Mouse (Mus musculus) ES-Bruce4 (cell line): ENCODE measurements around the gene Stt3a. TPM values are rescaled to one million over a fixed set of nuclear protein-coding genes. Genes with fewer than 3 reads are reported as not detected.

ENCODE experiments used
- H3K27ac ChIP-seq: 2 replicates; pipeline ENCODE4 v1.5.1; 2012; ENCODE audit warnings: low read length, inconsistent platforms; ENCODE audit not compliant: insufficient read depth
- H3K27me3 ChIP-seq: 2 replicates; pipeline ENCODE4 v1.6.1; 2012; ENCODE audit warnings: mild to moderate bottlenecking, low read length, inconsistent platforms; ENCODE audit not compliant: control insufficient read depth, poor library complexity, insufficient read depth, severe bottlenecking
- H3K36me3 ChIP-seq: 2 replicates; pipeline ENCODE4 v1.6.1; 2012; ENCODE audit warnings: inconsistent platforms, mild to moderate bottlenecking, low read length, moderate library complexity; ENCODE audit not compliant: control insufficient read depth, poor library complexity, insufficient read depth, severe bottlenecking
- H3K4me1 ChIP-seq: one replicate; pipeline ENCODE4 v1.8.1; 2011; ENCODE audit warnings: low read length; ENCODE audit not compliant: control insufficient read depth, insufficient read depth
- H3K4me3 ChIP-seq: 2 replicates; pipeline ENCODE4 v1.5.1; 2011; ENCODE audit warnings: low read depth, mild to moderate bottlenecking, low read length
- H3K9ac ChIP-seq: 2 replicates; pipeline ENCODE4 v1.6.1; 2012; ENCODE audit warnings: low read depth, mild to moderate bottlenecking, inconsistent platforms; ENCODE audit not compliant: poor library complexity, severe bottlenecking
- H3K9me3 ChIP-seq: replicated peaks from 2 replicates; pipeline ENCODE4 v1.6.1; 2012; ENCODE audit warnings: mild to moderate bottlenecking, low read length, inconsistent platforms; ENCODE audit not compliant: control insufficient read depth, poor library complexity, insufficient read depth, severe bottlenecking
- CTCF ChIP-seq: IDR thresholded peaks from one replicate; pipeline ENCODE4 v1.8.1; 2011; ENCODE audit warnings: low read depth, low read length
- EP300 ChIP-seq: IDR thresholded peaks from 2 replicates; pipeline ENCODE4 v1.6.1; 2011; ENCODE audit warnings: low read depth, low read length; ENCODE audit not compliant: insufficient read depth
- POLR2A ChIP-seq: IDR thresholded peaks from one replicate; pipeline ENCODE4 v1.8.1; 2011; ENCODE audit warnings: low read length; ENCODE audit not compliant: insufficient read depth
- polyA plus RNA-seq: library from polyadenylated mRNA; stranded (reverse); fragments of >200 nt; gene quantifications from 2 replicates; pipeline ENCODE4 v1.2.4, GENCODE M21; 2011; ENCODE audit warnings: low read depth; ENCODE audit not compliant: missing spikeins, insufficient read depth, insufficient read length

Gene Stt3a
- polyA plus RNA-seq, result 365 and 379 TPM in 2 replicates

DNA sequence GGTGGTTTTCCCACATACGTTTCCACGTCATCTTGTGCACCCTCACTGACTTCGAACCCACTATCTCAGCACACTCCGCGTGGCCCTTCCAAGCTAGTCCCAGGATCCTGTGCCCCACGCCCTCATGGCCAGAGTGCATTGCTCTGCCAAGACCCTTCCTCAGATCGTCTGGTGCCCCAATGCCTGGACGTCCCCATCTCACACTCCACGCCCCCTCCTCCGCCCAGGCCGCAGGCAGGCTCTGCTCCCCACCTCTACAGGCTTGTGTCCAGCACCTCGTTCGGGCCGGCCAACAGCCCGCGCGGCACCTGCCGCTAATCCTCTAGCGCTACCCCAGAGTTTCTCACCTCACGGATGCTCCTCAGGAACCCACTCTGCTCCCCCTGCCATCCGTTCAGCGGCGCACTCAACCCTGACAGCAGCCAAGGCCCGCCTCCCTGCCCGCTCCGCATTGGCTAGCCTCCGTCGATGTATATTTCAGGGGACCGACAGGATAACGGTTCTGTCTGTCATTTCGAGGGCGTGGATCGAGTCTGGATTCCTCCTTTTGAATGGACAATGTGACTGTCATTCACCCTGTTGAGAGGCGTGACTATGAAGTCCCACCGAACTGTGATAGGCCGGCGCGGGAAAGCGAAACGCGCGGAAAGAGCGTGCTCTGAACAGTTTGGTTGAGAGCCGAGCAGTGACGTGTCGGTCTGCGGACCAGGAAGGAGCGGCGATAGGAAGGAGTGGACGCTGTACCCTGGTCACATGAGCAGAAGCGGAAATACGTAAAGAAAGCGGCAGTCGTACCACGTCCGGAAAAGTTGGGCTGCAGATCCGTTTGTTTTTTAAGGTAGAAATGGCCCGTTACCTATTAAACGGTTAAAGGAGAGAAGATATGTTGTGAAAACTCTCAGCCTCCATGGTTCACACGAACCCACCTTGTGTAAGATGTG is at the start of gene Stt3a:
Gene Stt3a, minus strand, starts transcription at position 477 of the 941 bp plus-strand sequence.
- H3K4me3 ChIP-seq, result peak within 1 kb of the TSS; percentile 89
- peak within 1 kb of the TSS; percentile 62 for H3K27ac ChIP-seq
- TF ChIP-seq CTCF (no peak), POLR2A (peak; percentile 50), EP300 (no peak)
- H3K4me1 ChIP-seq, result no peaks in the 10 kb centered on the region
- no peaks in the 10 kb centered on the region for H3K9me3 ChIP-seq
- peaks cover 21% of the 10 kb centered on the region for H3K36me3 ChIP-seq
- H3K27me3 ChIP-seq, result no peaks in the 10 kb centered on the region
- peak within 1 kb of the TSS; percentile 85 for H3K9ac ChIP-seq

DNA sequence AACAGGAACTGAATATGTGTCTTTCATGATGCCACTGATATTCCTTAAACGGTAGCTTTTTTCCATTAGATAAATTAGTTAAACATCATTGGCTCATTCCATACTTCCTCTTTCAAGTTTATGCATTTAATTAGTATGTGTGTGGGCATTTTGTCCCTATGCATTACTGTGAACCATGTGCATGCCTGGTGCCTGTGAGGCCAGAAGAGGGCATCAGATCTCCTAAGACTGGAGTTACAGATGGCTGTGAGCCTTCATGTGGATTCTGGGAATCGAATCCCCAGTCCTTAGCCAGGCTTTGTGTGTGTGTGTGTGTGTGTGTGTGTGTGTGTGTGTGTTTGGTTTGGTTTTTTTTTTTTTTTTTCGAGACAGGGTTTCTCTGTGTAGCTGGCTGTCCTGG is 47.0 kb upstream of the Stt3a start:
- TF ChIP-seq CTCF (peak; percentile 46), POLR2A (no peak)
- H3K9me3 ChIP-seq, result no peaks in the 10 kb centered on the region
- no peaks in the 10 kb centered on the region for H3K4me1 ChIP-seq
- no peaks in the 10 kb centered on the region for H3K36me3 ChIP-seq
- no peak overlapping the region for H3K27ac ChIP-seq
- H3K4me3 ChIP-seq, result no peak overlapping the region
- H3K27me3 ChIP-seq, result no peaks in the 10 kb centered on the region
- H3K9ac ChIP-seq, result no peak overlapping the region

DNA sequence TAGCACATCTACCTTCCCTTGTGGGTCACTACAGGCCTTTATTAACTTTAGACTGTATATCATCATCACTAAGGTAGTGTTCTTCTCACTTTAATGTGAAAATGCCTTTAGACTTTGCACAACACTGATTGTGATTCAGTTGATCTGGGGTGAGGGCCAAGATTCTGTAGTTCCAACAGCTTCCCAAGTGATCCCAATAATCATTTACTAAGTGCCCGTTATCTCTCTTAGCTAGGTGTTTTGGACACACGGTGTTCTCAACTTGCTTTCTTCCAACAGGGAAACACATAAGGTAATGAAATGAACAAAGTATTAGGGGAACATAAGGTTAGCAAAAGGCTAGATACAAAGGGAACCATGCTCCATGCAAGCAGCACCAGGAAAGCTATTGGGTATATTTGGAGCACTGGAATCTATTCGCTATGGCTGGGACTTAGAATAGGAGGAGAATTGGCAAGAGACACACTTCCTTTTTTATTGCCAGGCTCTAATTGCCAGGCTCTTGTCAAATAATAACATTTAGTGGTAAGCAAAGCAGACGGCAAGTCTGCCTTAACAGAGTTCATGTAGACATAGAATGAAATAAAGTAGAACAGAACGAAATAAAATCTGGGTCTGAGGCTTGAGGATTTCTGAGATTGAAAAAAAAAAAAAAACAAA is 40.8 kb upstream of the Stt3a start:
- Histone ChIP-seq H3K9ac (no peak overlapping the region), H3K9me3 (no peaks in the 10 kb centered on the region), H3K4me3 (no peak overlapping the region), H3K27me3 (no peaks in the 10 kb centered on the region), H3K4me1 (peaks cover 7% of the 10 kb centered on the region), H3K27ac (no peak overlapping the region), H3K36me3 (no peaks in the 10 kb centered on the region; the same call in 1 of the 2 replicates)
- TF ChIP-seq POLR2A, result no peak
- TF ChIP-seq CTCF, result no peak
- TF ChIP-seq EP300, result no peak

DNA sequence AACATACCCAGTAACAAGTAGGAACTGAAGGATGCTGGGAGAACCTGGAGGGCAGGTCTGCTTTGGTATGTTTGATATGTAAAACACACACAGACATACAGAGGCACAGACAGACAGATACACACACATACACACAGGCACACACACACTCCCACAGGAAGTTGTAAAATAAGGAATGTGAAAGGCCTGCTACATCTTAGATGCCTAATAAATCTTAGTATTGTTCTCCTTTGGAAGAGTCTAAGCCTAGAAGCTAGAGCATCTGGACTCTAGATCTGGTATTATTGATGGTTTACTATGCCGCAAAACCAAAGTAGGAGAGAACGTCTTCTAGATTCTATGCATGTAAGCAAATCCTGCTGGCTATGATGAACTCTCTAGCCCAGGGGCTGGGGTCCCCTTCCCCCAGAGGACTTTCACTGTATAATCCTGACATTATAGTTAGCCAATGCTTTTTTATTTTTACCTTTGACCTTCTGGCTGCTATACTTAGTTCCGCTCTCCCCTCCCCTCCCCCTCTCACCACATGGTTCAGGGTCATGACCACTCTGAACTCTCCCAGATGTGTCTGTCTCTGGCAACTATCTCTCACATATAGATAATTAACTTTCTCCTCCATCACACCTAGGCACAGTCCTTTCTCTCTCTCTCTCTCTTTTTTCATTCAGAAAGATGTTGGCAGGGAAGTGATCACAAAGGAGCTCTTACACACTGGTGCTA is 37.9 kb upstream of the Stt3a start:
- Histone ChIP-seq H3K36me3 (no peaks in the 10 kb centered on the region; the same call in 1 of the 2 replicates), H3K4me3 (no peak overlapping the region), H3K9me3 (no peaks in the 10 kb centered on the region), H3K27me3 (no peaks in the 10 kb centered on the region), H3K9ac (0 out of 2 replicates have a peak overlapping the region, but pooled peaks have one; percentile 18), H3K27ac (peak overlapping the region; percentile 92), H3K4me1 (peaks cover 7% of the 10 kb centered on the region)
- no peak for TF ChIP-seq CTCF
- no peak for TF ChIP-seq POLR2A
- no peak for TF ChIP-seq EP300

DNA sequence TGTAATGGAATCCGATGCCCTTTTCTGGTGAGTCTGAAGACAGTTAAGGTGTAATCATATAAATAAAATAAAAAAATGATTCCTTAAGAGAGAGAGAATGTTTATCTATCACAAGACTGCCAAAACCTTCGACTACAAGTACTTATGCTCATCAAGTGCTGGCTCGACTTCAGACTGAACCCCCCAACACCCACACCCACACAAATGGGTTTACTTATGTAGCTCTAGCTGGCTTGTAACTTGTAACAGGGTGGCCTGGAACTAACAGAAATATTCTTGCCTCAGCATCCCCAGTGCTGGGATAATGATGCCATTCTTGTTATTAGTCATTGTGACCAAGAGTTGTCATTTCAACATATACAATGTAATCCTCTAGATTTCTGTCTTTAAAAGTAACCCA is 36.4 kb upstream of the Stt3a start:
- Histone ChIP-seq H3K9ac (0 out of 2 replicates have a peak overlapping the region, but pooled peaks have one; percentile 7), H3K4me1 (peaks cover 7% of the 10 kb centered on the region), H3K27ac (peak overlapping the region; percentile 92), H3K36me3 (no peaks in the 10 kb centered on the region; the same call in 1 of the 2 replicates), H3K27me3 (no peaks in the 10 kb centered on the region), H3K4me3 (no peak overlapping the region), H3K9me3 (no peaks in the 10 kb centered on the region)
- TF ChIP-seq CTCF (no peak), EP300 (no peak), POLR2A (no peak)
